In the genomic region with DNA sequence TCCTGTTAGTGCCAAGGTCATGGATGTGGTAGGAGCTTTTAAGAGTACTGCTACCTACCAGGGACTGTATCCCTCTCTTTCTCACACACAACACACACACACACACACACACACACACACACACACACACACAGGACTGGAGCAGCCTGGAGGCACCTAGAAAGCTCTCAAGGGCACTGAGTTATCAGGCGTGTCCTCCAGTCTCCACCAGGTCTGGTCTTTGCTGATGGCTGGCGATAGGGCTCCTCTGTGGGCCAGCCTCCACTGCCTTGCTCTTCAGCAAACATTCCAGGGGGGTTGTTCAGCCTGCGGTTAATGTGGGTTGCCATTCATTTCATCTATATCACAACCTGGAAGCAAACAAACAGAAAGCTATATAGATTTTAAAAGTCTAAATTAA, we compare ENCODE assay signal across 30 mouse cellular contexts. TPM values are rescaled to one million over a fixed set of nuclear protein-coding genes. Genes with fewer than 3 reads are reported as not detected.
DNase-seq lines count a peak whose midpoint lies in the region; ATAC-seq and TF ChIP-seq lines count a peak whose summit lies in the region.
"Had no signal": no experiment of that assay in that cellular context is flagged by ENCODE, and none has a peak within 500 bp of the region (broad histone marks: within the 10 kb centered on the region; RNA-seq: fewer than 3 reads in every experiment).

No protein-coding gene starts in this region.

- no peak overlapping the region for H3K27ac ChIP-seq in liver, embryonic 12.5 days
- H3K27ac ChIP-seq in liver, postnatal 0 days (ENCODE audit: low read depth), result no peak overlapping the region
- H3K27ac ChIP-seq in stomach, embryonic 15.5 days, result no peak overlapping the region; the same call in 1 of the 2 replicates
- H3K27ac ChIP-seq: embryonic facial prominence, embryonic 12.5 days; heart, embryonic 10.5 days; heart, embryonic 15.5 days; hindbrain, embryonic 12.5 days; hindbrain, postnatal 0 days; intestine, embryonic 15.5 days; neural tube, embryonic 13.5 days had no signal

- 33% methylated on average over 3 of the region's 3 CpGs for WGBS in liver, embryonic 12.5 days (ENCODE audit: insufficient replicate concordance)
- WGBS in liver, postnatal 0 days (ENCODE audit: insufficient replicate concordance), result 45% methylated on average over 3 of the region's 3 CpGs
- 69% methylated on average over 3 of the region's 3 CpGs for WGBS in stomach, embryonic 15.5 days

- no peaks in the 10 kb centered on the region for H3K9me3 ChIP-seq in liver, embryonic 12.5 days (replicated peaks)
- no peaks in the 10 kb centered on the region for H3K9me3 ChIP-seq in liver, postnatal 0 days (ENCODE audit: low read length)
- no peaks in the 10 kb centered on the region for H3K9me3 ChIP-seq in stomach, embryonic 15.5 days
- H3K9me3 ChIP-seq: embryonic facial prominence, embryonic 12.5 days; G1E; heart, embryonic 10.5 days; heart, embryonic 15.5 days; hindbrain, embryonic 12.5 days; intestine, embryonic 15.5 days; neural tube, embryonic 13.5 days had no signal

- H3K4me3 ChIP-seq in liver, embryonic 12.5 days, result no peak overlapping the region
- no peak overlapping the region for H3K4me3 ChIP-seq in liver, postnatal 0 days (ENCODE audit: low read depth, low read length)
- no peak overlapping the region for H3K4me3 ChIP-seq in stomach, embryonic 15.5 days (replicated peaks)
- H3K4me3 ChIP-seq: embryonic facial prominence, embryonic 12.5 days; heart, embryonic 10.5 days; heart, embryonic 15.5 days; hindbrain, embryonic 12.5 days; intestine, embryonic 15.5 days; neural tube, embryonic 13.5 days had no signal

- H3K4me1 ChIP-seq in liver, embryonic 12.5 days, result peaks cover 24% of the 10 kb centered on the region
- H3K4me1 ChIP-seq in liver, postnatal 0 days (ENCODE audit: insufficient read depth), result peaks cover 9% of the 10 kb centered on the region; the same call in 1 of the 2 replicates
- peaks cover 10% of the 10 kb centered on the region for H3K4me1 ChIP-seq in stomach, embryonic 15.5 days
- H3K4me1 ChIP-seq: hindbrain, embryonic 12.5 days; neural tube, embryonic 13.5 days had no signal

- TF ChIP-seq EP300 in liver, postnatal 0 days (IDR thresholded peaks at IDR 0.05; ENCODE audit: low read depth), result no peak

- no peak overlapping the region for H3K9ac ChIP-seq in liver, embryonic 12.5 days
- H3K9ac ChIP-seq in liver, postnatal 0 days (replicated peaks), result no peak overlapping the region
- H3K9ac ChIP-seq in stomach, embryonic 15.5 days, result no peak overlapping the region
- H3K9ac ChIP-seq: embryonic facial prominence, embryonic 12.5 days; heart, embryonic 15.5 days; hindbrain, embryonic 12.5 days; intestine, embryonic 15.5 days; neural tube, embryonic 13.5 days had no signal

- TF ChIP-seq CTCF in liver, postnatal 0 days (IDR thresholded peaks at IDR 0.05; ENCODE audit: low read depth), result no peak

- DNase-seq in liver, result peak; percentile 41
- DNase-seq in liver, postnatal 0 days, result no peak
- DNase-seq in cerebellum, adult 18-20 months, result no peak
- no peak for DNase-seq in frontal cortex, postnatal 10 days (ENCODE audit: low spot score in 2 of 2)
- no peak for DNase-seq in left cerebral cortex, postnatal 14 days (ENCODE audit: low spot score in 2 of 2)
- DNase-seq: adrenal gland, postnatal 14 days; B cell, adult 2 months; cerebellum, adult 11 months; cerebellum, adult 9-11 months; embryo, embryonic 11 days; gastrocnemius, postnatal 25 days; heart, adult 11 months; heart, postnatal 36 days; kidney, adult 8-10 months; kidney, postnatal 10 days; layer of hippocampus, adult 9-11 months; right cerebral cortex, postnatal 14 days had no signal

- no peak overlapping the region for H3K4me2 ChIP-seq in liver, embryonic 12.5 days
- H3K4me2 ChIP-seq in liver, postnatal 0 days (ENCODE audit: low read depth, low read length), result no peak overlapping the region
- H3K4me2 ChIP-seq in stomach, embryonic 15.5 days, result no peak overlapping the region
- H3K4me2 ChIP-seq: embryonic facial prominence, embryonic 12.5 days; heart, embryonic 15.5 days; hindbrain, embryonic 12.5 days; intestine, embryonic 15.5 days; neural tube, embryonic 13.5 days had no signal

- no peaks in the 10 kb centered on the region for H3K27me3 ChIP-seq in liver, embryonic 12.5 days (replicated peaks)
- H3K27me3 ChIP-seq in liver, postnatal 0 days (ENCODE audit: insufficient read depth, low read length), result no peaks in the 10 kb centered on the region
- H3K27me3 ChIP-seq in stomach, embryonic 15.5 days (replicated peaks), result no peaks in the 10 kb centered on the region
- H3K27me3 ChIP-seq: embryonic facial prominence, embryonic 12.5 days; heart, embryonic 15.5 days; hindbrain, embryonic 12.5 days; intestine, embryonic 15.5 days; neural tube, embryonic 13.5 days had no signal

- H3K36me3 ChIP-seq in liver, embryonic 12.5 days, result no peaks in the 10 kb centered on the region
- H3K36me3 ChIP-seq in liver, postnatal 0 days (replicated peaks; ENCODE audit: insufficient read depth, low read length), result no peaks in the 10 kb centered on the region
- no peaks in the 10 kb centered on the region for H3K36me3 ChIP-seq in stomach, embryonic 15.5 days
- H3K36me3 ChIP-seq: embryonic facial prominence, embryonic 12.5 days; G1E; heart, embryonic 10.5 days; heart, embryonic 15.5 days; hindbrain, embryonic 12.5 days; intestine, embryonic 15.5 days; neural tube, embryonic 13.5 days had no signal

- peak; percentile 83 for ATAC-seq in liver, embryonic 12.5 days
- peak; percentile 31; the same call in 1 of the 2 replicates for ATAC-seq in liver, postnatal 0 days
- peak; percentile 74 for ATAC-seq in stomach, embryonic 15.5 days (ENCODE audit: insufficient read depth, low FRiP score, low read depth)
- ATAC-seq: forebrain, embryonic 14.5 days; hindbrain, postnatal 0 days; intestine, embryonic 15.5 days; lung, postnatal 0 days; midbrain, embryonic 16.5 days had no signal

- intact Hi-C loops in left cerebral cortex, postnatal 14 days (cut with DNase I), result no loop called here

RNA-seq across cellular contexts. Expression of gene Tsen2, which starts 17.0 kb away (rescaled TPM):
- 19.7 and 20.7 TPM in 2 replicates for polyA plus RNA-seq in liver, embryonic 12.5 days (2016; fragmentation: Nextera tagmentation; extraction: Ambion mirVana)
- 7.1 and 7.5 TPM in 2 replicates for polyA plus RNA-seq in liver, postnatal 0 days (2015; fragmentation: Nextera tagmentation; extraction: Ambion mirVana)
- 26.6 and 27.2 TPM in 2 replicates for polyA plus RNA-seq in stomach, embryonic 15.5 days (2015; fragmentation: Nextera tagmentation; extraction: Ambion mirVana)
- total RNA-seq in left cerebral cortex, postnatal 14 days (2021), result 10 to 100 TPM; 19.5 to 21.2 TPM

Comparison
In these comparisons a context has a peak if more than half of its experiments do, and no peak if none do; other contexts are left out.
1. ATAC-seq: peak in every context shown above with its lines; median percentile 83 in liver, embryonic 12.5 days; 74 in stomach, embryonic 15.5 days; 31 in liver, postnatal 0 days.